In the genomic region with DNA sequence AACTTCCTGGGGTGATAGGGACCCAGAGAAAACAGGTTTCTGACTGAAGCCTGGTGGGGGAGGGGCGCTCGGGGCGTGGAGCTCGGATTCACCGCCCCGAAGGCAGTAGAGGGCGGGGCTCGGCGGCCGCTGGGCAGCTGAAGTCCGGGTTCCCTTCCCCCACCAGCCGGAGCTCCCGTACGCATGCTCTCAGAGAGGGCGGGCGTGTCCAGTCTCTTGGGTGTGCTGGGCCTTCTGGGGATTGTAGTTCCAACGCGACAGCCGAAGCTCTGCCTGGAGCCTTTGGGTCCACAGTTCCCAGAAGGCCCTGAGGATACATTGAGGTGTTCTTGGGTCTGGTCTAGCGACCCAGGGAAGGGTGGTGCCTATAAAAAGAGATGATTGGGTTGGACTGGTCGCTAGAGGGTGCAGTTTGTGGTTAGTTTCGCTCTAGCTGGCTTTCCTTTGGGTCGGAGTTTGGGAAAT, we compare ENCODE assay signal across 8 mouse cellular contexts. TPM values are rescaled to one million over a fixed set of nuclear protein-coding genes. Genes with fewer than 3 reads are reported as not detected.
DNase-seq lines count a peak whose midpoint lies in the region; ATAC-seq lines count a peak whose summit lies in the region.

No protein-coding gene starts in this region.

- H3K27ac ChIP-seq in hindbrain, embryonic 16.5 days (ENCODE audit: low read depth, low read length) = peak overlapping the region; percentile 80
- H3K27ac ChIP-seq in macrophage = peak overlapping the region; percentile 78

- H3K27me3 ChIP-seq in hindbrain, embryonic 16.5 days (replicated peaks; ENCODE audit: control insufficient read depth, insufficient read depth, low read length) = no peaks in the 10 kb centered on the region

- H3K9me3 ChIP-seq in hindbrain, embryonic 16.5 days (ENCODE audit: control insufficient read depth, low read length) = no peaks in the 10 kb centered on the region

- peaks cover 9% of the 10 kb centered on the region for H3K4me1 ChIP-seq in hindbrain, embryonic 16.5 days (ENCODE audit: control insufficient read depth, insufficient read depth, low read depth, low read length)

- no peaks in the 10 kb centered on the region for H3K36me3 ChIP-seq in hindbrain, embryonic 16.5 days (ENCODE audit: control insufficient read depth, insufficient read depth, low read length)
- H3K36me3 ChIP-seq in macrophage (ENCODE audit: inconsistent target) = peaks cover 13% of the 10 kb centered on the region

- DNase-seq in T-cell, adult 2 months (ENCODE audit: low spot score) = peak; percentile 91
- DNase-seq in cerebellum, postnatal 36 days = peak; percentile 94 to 97
- DNase-seq in frontal cortex, postnatal 36 days (ENCODE audit: low spot score in 2 of 2) = peak; percentile 95 to 97
- peak; percentile 97 for DNase-seq in left cerebral cortex, adult 18-20 months (ENCODE audit: low spot score in 2 of 2)
- peak; percentile 99 for DNase-seq in right cerebral cortex, adult 18-20 months
- DNase-seq in urinary bladder, postnatal 10 days (ENCODE audit: low spot score) = peak; percentile 95

- H3K79me2 ChIP-seq in macrophage (ENCODE audit: inconsistent target) = peaks cover 24% of the 10 kb centered on the region

- under 1% methylated on average over 18 of the region's 23 CpGs for WGBS in hindbrain, embryonic 16.5 days
- WGBS in macrophage (ENCODE audit: missing documents) = 0% methylated on average over 23 of the region's 23 CpGs

- H3K4me2 ChIP-seq in hindbrain, embryonic 16.5 days (ENCODE audit: low read length) = peak overlapping the region; percentile 91

- ATAC-seq in hindbrain, embryonic 16.5 days = peak; percentile 94

- H3K4me3 ChIP-seq in hindbrain, embryonic 16.5 days (ENCODE audit: low read length) = peak overlapping the region; percentile 70
- peak overlapping the region; percentile 96 for H3K4me3 ChIP-seq in macrophage (ENCODE audit: inconsistent target)

- H3K9ac ChIP-seq in hindbrain, embryonic 16.5 days (ENCODE audit: low read depth, low read length) = peak overlapping the region; percentile 67

RNA-seq across cellular contexts. Expression of gene Sertad3, which starts 1.0 kb away (rescaled TPM):
- polyA plus RNA-seq in hindbrain, embryonic 16.5 days (2015; fragmentation: Nextera tagmentation; extraction: Ambion mirVana) = 9.7 and 10.7 TPM in 2 replicates
- 1 to 10 TPM; 3.5 to 3.9 TPM for total RNA-seq in left cerebral cortex, adult 18-20 months (2021)
- 10 to 100 TPM in 5 of 26 experiments, 1 to 10 TPM in 16, under 1 TPM in 2, not detected in 3; 0.73 to 15.2 (median 5.4) TPM for total RNA-seq in macrophage (2018; cell fraction: chromatin; rRNA removed)
- 10 to 100 TPM in 20 of 26 experiments, 1 to 10 TPM in 6; 1.5 to 25.1 (median 15.3) TPM for total RNA-seq in macrophage (2018; cell fraction: cytosol; rRNA removed)
- 10 to 100 TPM in 12 of 26 experiments, 1 to 10 TPM in 14; 1.6 to 37.4 (median 9.6) TPM for total RNA-seq in macrophage (2018; cell fraction: nucleus; rRNA removed)
- 9.9 to 24.4 TPM (median 12.1 TPM) in 3 replicates for polyA plus RNA-seq in macrophage (2018)

RNA-seq across cellular contexts. Expression of gene Sertad1, which starts 12.2 kb away (rescaled TPM):
- polyA plus RNA-seq in hindbrain, embryonic 16.5 days (2015; fragmentation: Nextera tagmentation; extraction: Ambion mirVana) = 9.8 and 11.4 TPM in 2 replicates
- total RNA-seq in left cerebral cortex, adult 18-20 months (2021) = 10 to 100 TPM; 15.3 to 26.9 TPM
- 10 to 100 TPM in 25 of 26 experiments, 1 to 10 TPM in 1; 7.6 to 29.7 (median 19.0) TPM for total RNA-seq in macrophage (2018; cell fraction: chromatin; rRNA removed)
- 10 to 100 TPM; 30.9 to 68.3 (median 41.2) TPM for total RNA-seq in macrophage (2018; cell fraction: cytosol; rRNA removed)
- total RNA-seq in macrophage (2018; cell fraction: nucleus; rRNA removed) = 10 to 100 TPM; 18.1 to 55.2 (median 28.5) TPM
- polyA plus RNA-seq in macrophage (2018) = 16.5 to 37.7 TPM (median 28.9 TPM) in 3 replicates

RNA-seq across cellular contexts. Expression of gene Prx, which starts 24.6 kb away (rescaled TPM):
- polyA plus RNA-seq in hindbrain, embryonic 16.5 days (2015; fragmentation: Nextera tagmentation; extraction: Ambion mirVana) = 1.8 and 1.9 TPM in 2 replicates
- under 1 TPM; 0.23 to 0.33 TPM for total RNA-seq in left cerebral cortex, adult 18-20 months (2021)
- total RNA-seq in macrophage (2018; cell fraction: chromatin; rRNA removed) = 1 to 10 TPM in 3 of 26 experiments, under 1 TPM in 18, not detected in 5; 0.20 to 1.3 (median 0.63) TPM
- under 1 TPM; 0.05 to 0.37 (median 0.17) TPM for total RNA-seq in macrophage (2018; cell fraction: cytosol; rRNA removed)
- 1 to 10 TPM in 3 of 26 experiments, under 1 TPM in 21, not detected in 2; 0.15 to 1.1 (median 0.53) TPM for total RNA-seq in macrophage (2018; cell fraction: nucleus; rRNA removed)
- 0.20 to 0.30 TPM (median 0.22 TPM) in 3 replicates for polyA plus RNA-seq in macrophage (2018)

RNA-seq across cellular contexts. Expression of gene Blvrb, which starts 26.7 kb away (rescaled TPM):
- 23.4 and 23.7 TPM in 2 replicates for polyA plus RNA-seq in hindbrain, embryonic 16.5 days (2015; fragmentation: Nextera tagmentation; extraction: Ambion mirVana)
- 10 to 100 TPM; 20.8 to 21.3 TPM for total RNA-seq in left cerebral cortex, adult 18-20 months (2021)
- total RNA-seq in macrophage (2018; cell fraction: chromatin; rRNA removed) = 100 to 1,000 TPM in 15 of 26 experiments, 10 to 100 TPM in 11; 19.9 to 251 (median 118) TPM
- total RNA-seq in macrophage (2018; cell fraction: cytosol; rRNA removed) = 100 to 1,000 TPM; 176 to 279 (median 229) TPM
- 100 to 1,000 TPM in 13 of 26 experiments, 10 to 100 TPM in 13; 45.0 to 228 (median 101) TPM for total RNA-seq in macrophage (2018; cell fraction: nucleus; rRNA removed)
- 251 to 318 TPM (median 262 TPM) in 3 replicates for polyA plus RNA-seq in macrophage (2018)

RNA-seq across cellular contexts. Expression of gene Sptbn4, which starts 27.0 kb away (rescaled TPM):
- 3.1 and 3.7 TPM in 2 replicates for polyA plus RNA-seq in hindbrain, embryonic 16.5 days (2015; fragmentation: Nextera tagmentation; extraction: Ambion mirVana)
- total RNA-seq in left cerebral cortex, adult 18-20 months (2021) = 100 to 1,000 TPM; 139 to 142 TPM
- 1 to 10 TPM in 5 of 26 experiments, under 1 TPM in 18, not detected in 3; 0.09 to 4.2 (median 0.40) TPM for total RNA-seq in macrophage (2018; cell fraction: chromatin; rRNA removed)
- total RNA-seq in macrophage (2018; cell fraction: cytosol; rRNA removed) = under 1 TPM in 24 of 26 experiments, not detected in 2; 0.03 to 0.23 (median 0.05) TPM
- total RNA-seq in macrophage (2018; cell fraction: nucleus; rRNA removed) = 1 to 10 TPM in 1 of 26 experiments, under 1 TPM in 18, not detected in 7; 0.08 to 1.0 (median 0.61) TPM
- 0.04 to 0.22 TPM (median 0.16 TPM) in 3 replicates for polyA plus RNA-seq in macrophage (2018)

Comparison
In these comparisons a context has a peak if more than half of its experiments do, and no peak if none do; other contexts are left out.
1. Peak in every context shown above with its lines: DNase-seq, ATAC-seq, H3K4me3 ChIP-seq and H3K27ac ChIP-seq.